Mouse (Mus musculus): ENCODE results near the gene Sdad1.

Sdad1 gene

GRCm38 (mm10) chr5:92240769-92241168 is 69.5 kb downstream of the Sdad1 start:
- DNase-seq (ENCODE audit: low read depth, low spot score) = no peak

GRCm38 (mm10) chr5:92239333-92240232 is 70.7 kb downstream of the Sdad1 start:
- DNase-seq (ENCODE audit: low read depth, low spot score) = peak; percentile 40

- DNase-seq (ENCODE audit: low read depth, low spot score) = no peak
Measured at GRCm38 (mm10) chr5:92234939-92235557, 75.2 kb downstream of the Sdad1 start.

All from A20 (cell line).